Mouse (Mus musculus): ENCODE measurements around the gene Setdb1. TPM values are rescaled to one million over a fixed set of nuclear protein-coding genes. Genes with fewer than 3 reads are reported as not detected.

The Setdb1 gene
- polyA plus RNA-seq, 1 experiment = 15.6 TPM

DNA sequence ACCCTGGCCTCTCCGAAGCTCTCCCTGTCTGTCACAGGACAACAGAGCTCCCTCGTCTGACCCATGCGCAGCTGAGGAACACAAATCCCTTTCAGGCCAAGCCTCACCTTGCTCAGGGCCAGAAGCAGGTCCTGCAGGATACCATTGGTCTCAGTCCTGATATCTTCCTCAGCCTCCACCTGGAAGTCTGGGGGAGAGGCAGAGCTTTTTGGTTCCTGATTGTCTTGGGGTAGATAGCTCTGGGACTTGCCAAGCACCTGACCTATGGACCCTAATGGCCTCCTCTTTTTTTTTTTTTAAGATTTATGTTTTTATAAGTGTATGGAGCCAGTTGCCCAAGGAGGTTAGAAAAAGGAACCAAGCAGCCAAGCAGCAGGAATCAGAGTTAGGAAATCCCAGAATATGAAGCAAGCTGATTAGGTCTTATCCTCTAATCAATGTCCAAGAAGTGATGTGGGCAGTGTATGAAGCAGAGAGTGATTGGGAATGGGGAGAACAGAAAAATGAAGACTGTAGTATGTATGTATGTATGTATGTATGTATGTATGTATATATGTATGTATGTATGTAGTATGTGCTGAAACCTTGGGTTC is 55.7 kb downstream of the Setdb1 start:
- TF ChIP-seq CTCF (IDR thresholded peaks at IDR 0.05; ENCODE audit: control insufficient read depth, insufficient read depth, insufficient read length) (no peak), MYOG (IDR thresholded peaks at IDR 0.05; ENCODE audit: control insufficient read depth, extremely low read depth, insufficient read length) (no peak), MAX (IDR thresholded peaks at IDR 0.05) (no peak), USF1 (IDR thresholded peaks at IDR 0.05; ENCODE audit: low read depth) (no peak), FOSL1 (IDR thresholded peaks at IDR 0.05; ENCODE audit: insufficient read depth, low read length, poor library complexity, severe bottlenecking) (no peak), CEBPB (IDR thresholded peaks at IDR 0.05; ENCODE audit: low read depth) (no peak)
- Histone ChIP-seq H3K79me3 (ENCODE audit: low read depth) (no peaks in the 10 kb centered on the region), H3K4me3 (ENCODE audit: insufficient read depth, poor library complexity, severe bottlenecking) (no peak overlapping the region), H3K36me3 (ENCODE audit: control insufficient read depth, insufficient read depth) (peaks cover 15% of the 10 kb centered on the region), H3K79me2 (ENCODE audit: control insufficient read depth, insufficient read depth) (no peaks in the 10 kb centered on the region), H3K27me3 (ENCODE audit: control insufficient read depth, insufficient read depth, insufficient read length) (no peaks in the 10 kb centered on the region), H3ac (ENCODE audit: control insufficient read depth, insufficient read length, low read depth) (no peak overlapping the region)

DNA sequence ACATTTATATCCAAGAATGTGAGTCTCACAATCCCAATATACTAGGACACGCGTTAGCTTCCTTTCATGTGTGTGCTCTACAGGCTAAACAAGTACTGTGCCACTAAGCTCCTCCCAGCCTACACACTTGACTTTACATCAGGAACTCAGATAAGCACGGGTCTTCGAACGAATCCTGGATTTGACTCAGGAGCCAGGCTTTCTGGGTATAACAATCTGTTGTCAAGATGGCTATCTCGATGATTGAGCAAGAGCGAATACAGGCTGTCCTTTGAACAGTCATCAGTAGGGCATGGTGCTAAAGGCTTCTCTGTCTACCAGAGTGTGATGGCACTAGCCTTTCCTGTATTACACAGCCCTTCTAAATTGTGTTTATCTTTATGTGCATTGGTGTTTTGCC is 59.0 kb downstream of the Setdb1 start:
- H3K4me3 ChIP-seq (ENCODE audit: insufficient read depth, poor library complexity, severe bottlenecking) = no peak overlapping the region
- H3ac ChIP-seq (ENCODE audit: control insufficient read depth, insufficient read length, low read depth) = no peak overlapping the region
- no peaks in the 10 kb centered on the region for H3K27me3 ChIP-seq (ENCODE audit: control insufficient read depth, insufficient read depth, insufficient read length)
- H3K36me3 ChIP-seq (ENCODE audit: control insufficient read depth, insufficient read depth) = peaks cover 33% of the 10 kb centered on the region
- H3K79me2 ChIP-seq (ENCODE audit: control insufficient read depth, insufficient read depth) = no peaks in the 10 kb centered on the region
- no peak for TF ChIP-seq CTCF (IDR thresholded peaks at IDR 0.05; ENCODE audit: control insufficient read depth, insufficient read depth, insufficient read length)
- no peak for TF ChIP-seq FOSL1 (IDR thresholded peaks at IDR 0.05; ENCODE audit: insufficient read depth, low read length, poor library complexity, severe bottlenecking)
- TF ChIP-seq CEBPB (IDR thresholded peaks at IDR 0.05; ENCODE audit: low read depth) = no peak
- no peak for TF ChIP-seq MYOD1 (IDR thresholded peaks at IDR 0.05; ENCODE audit: control insufficient read depth, insufficient read length, low read depth)
- no peak for TF ChIP-seq MYOG (IDR thresholded peaks at IDR 0.05; ENCODE audit: control insufficient read depth, extremely low read depth, insufficient read length)
- no peak for TF ChIP-seq MAX (IDR thresholded peaks at IDR 0.05)
- H3K79me3 ChIP-seq (ENCODE audit: low read depth) = no peaks in the 10 kb centered on the region

DNA sequence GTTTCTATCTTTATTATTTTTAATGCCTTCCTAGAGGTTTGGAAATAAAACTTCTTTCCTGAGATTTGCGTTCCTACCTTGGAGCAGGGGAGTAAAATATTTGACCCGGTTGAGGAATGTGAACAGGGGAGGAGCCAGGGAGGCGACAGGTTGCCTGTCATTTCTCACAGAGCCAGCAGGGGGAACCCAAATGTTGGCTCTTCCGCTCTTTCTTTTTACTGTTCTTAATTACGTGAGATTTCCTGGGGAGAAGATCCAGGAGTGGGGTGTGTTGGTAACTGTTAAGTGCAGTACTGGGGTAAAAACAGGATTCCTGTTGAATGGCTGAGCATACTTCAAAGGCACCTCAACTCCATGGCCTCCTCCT is 60.9 kb downstream of the Setdb1 start:
- TF ChIP-seq MAX (IDR thresholded peaks at IDR 0.05) (no peak), MYOD1 (IDR thresholded peaks at IDR 0.05; ENCODE audit: control insufficient read depth, insufficient read length, low read depth) (no peak), FOSL1 (IDR thresholded peaks at IDR 0.05; ENCODE audit: insufficient read depth, low read length, poor library complexity, severe bottlenecking) (no peak), USF1 (IDR thresholded peaks at IDR 0.05; ENCODE audit: low read depth) (no peak), CEBPB (IDR thresholded peaks at IDR 0.05; ENCODE audit: low read depth) (no peak), MYOG (IDR thresholded peaks at IDR 0.05; ENCODE audit: control insufficient read depth, extremely low read depth, insufficient read length) (no peak), CTCF (IDR thresholded peaks at IDR 0.05; ENCODE audit: control insufficient read depth, insufficient read depth, insufficient read length) (no peak)
- no peak overlapping the region for H3ac ChIP-seq (ENCODE audit: control insufficient read depth, insufficient read length, low read depth)
- H3K79me3 ChIP-seq (ENCODE audit: low read depth) = no peaks in the 10 kb centered on the region
- no peaks in the 10 kb centered on the region for H3K79me2 ChIP-seq (ENCODE audit: control insufficient read depth, insufficient read depth)
- no peaks in the 10 kb centered on the region for H3K27me3 ChIP-seq (ENCODE audit: control insufficient read depth, insufficient read depth, insufficient read length)
- peaks cover 51% of the 10 kb centered on the region for H3K36me3 ChIP-seq (ENCODE audit: control insufficient read depth, insufficient read depth)
- H3K4me3 ChIP-seq (ENCODE audit: insufficient read depth, poor library complexity, severe bottlenecking) = no peak overlapping the region

DNA sequence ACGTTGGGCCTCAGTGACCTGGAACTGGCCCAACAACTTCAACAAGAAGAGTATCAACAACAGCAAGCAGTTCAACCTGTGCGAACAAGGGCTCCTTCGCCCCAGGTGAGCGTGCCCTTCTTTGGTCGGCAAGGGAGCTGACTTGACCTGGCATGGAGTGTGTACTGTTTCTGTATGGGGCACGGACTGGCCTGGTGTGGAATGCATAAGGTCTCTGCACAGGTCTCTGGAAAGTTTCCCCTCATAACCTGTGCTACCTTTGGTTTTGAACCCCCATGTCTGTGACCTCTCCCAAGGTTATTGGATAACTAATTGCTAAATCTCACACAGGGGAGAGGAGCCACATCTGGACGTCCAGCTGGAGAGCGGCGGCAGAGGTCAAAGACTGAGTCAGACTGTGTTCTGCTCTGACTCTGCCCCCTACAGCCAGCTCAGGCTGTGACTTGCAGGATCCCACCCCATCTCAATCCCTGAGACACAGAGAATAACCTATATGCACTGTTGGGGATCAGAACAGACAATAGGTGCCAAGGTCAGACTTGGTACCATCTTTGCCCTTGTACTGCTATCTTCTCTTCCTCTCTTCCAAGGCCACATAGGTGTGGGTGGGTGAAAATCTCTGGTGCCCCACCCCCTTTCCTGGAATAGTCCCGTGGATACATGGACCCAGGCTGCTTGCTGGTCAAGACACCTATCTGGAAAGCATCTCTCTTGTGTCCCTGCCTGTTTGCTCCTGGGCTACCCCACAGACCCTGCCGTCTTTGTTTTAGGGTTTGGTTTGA is 61.5 kb downstream of the Setdb1 start:
- H3K79me2 ChIP-seq (ENCODE audit: control insufficient read depth, insufficient read depth) = no peaks in the 10 kb centered on the region
- H3K79me3 ChIP-seq (ENCODE audit: low read depth) = no peaks in the 10 kb centered on the region
- H3K4me3 ChIP-seq (ENCODE audit: insufficient read depth, poor library complexity, severe bottlenecking) = no peak overlapping the region
- peaks cover 51% of the 10 kb centered on the region for H3K36me3 ChIP-seq (ENCODE audit: control insufficient read depth, insufficient read depth)
- no peaks in the 10 kb centered on the region for H3K27me3 ChIP-seq (ENCODE audit: control insufficient read depth, insufficient read depth, insufficient read length)
- TF ChIP-seq USF1 (IDR thresholded peaks at IDR 0.05; ENCODE audit: low read depth) (no peak), MYOD1 (IDR thresholded peaks at IDR 0.05; ENCODE audit: control insufficient read depth, insufficient read length, low read depth) (no peak), MAX (IDR thresholded peaks at IDR 0.05) (no peak), MYOG (IDR thresholded peaks at IDR 0.05; ENCODE audit: control insufficient read depth, extremely low read depth, insufficient read length) (no peak), CEBPB (IDR thresholded peaks at IDR 0.05; ENCODE audit: low read depth) (no peak)
- H3ac ChIP-seq (ENCODE audit: control insufficient read depth, insufficient read length, low read depth) = no peak overlapping the region

DNA sequence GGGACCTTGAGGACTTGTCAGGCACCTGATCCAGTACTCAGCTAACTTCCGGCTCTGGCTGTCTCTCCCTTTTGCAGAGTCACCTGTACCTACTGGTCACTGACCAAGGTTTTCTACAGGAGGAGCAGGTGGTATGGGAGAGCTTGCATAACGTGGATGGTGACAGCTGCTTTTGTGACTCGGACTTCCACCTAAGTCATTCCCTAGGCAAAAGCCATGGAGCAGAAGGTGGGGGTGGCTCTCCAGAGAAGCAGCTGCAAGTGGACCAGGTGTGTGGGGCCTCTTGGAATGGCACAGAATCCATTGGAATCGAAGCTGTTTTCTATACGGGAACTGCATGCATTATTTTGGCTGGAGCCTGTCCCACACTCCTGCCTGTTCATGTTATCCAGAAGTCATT is 62.3 kb downstream of the Setdb1 start:
- Histone ChIP-seq H3ac (ENCODE audit: control insufficient read depth, insufficient read length, low read depth) (no peak overlapping the region), H3K79me2 (ENCODE audit: control insufficient read depth, insufficient read depth) (no peaks in the 10 kb centered on the region), H3K27me3 (ENCODE audit: control insufficient read depth, insufficient read depth, insufficient read length) (no peaks in the 10 kb centered on the region), H3K4me3 (ENCODE audit: insufficient read depth, poor library complexity, severe bottlenecking) (no peak overlapping the region), H3K79me3 (ENCODE audit: low read depth) (no peaks in the 10 kb centered on the region), H3K36me3 (ENCODE audit: control insufficient read depth, insufficient read depth) (peaks cover 49% of the 10 kb centered on the region)
- no peak for TF ChIP-seq MAX (IDR thresholded peaks at IDR 0.05)
- no peak for TF ChIP-seq MYOD1 (IDR thresholded peaks at IDR 0.05; ENCODE audit: control insufficient read depth, insufficient read length, low read depth)
- no peak for TF ChIP-seq USF1 (IDR thresholded peaks at IDR 0.05; ENCODE audit: low read depth)
- TF ChIP-seq MYOG (IDR thresholded peaks at IDR 0.05; ENCODE audit: control insufficient read depth, extremely low read depth, insufficient read length) = no peak
- no peak for TF ChIP-seq CTCF (IDR thresholded peaks at IDR 0.05; ENCODE audit: control insufficient read depth, insufficient read depth, insufficient read length)
- TF ChIP-seq CEBPB (IDR thresholded peaks at IDR 0.05; ENCODE audit: low read depth) = no peak
- no peak for TF ChIP-seq FOSL1 (IDR thresholded peaks at IDR 0.05; ENCODE audit: insufficient read depth, low read length, poor library complexity, severe bottlenecking)

Data from C2C12 (cell line).